Mouse (Mus musculus): Measurements from ENCODE around the gene Iqck. TPM values are rescaled to one million over a fixed set of nuclear protein-coding genes. Genes with fewer than 3 reads are reported as not detected.
A peak's percentile ranks its signal among the peaks of the same experiment; 100 is the strongest.

Iqck gene
- total and polyA plus RNA-seq, 2 experiments from 2014 or later, result 4.4 to 4.8 TPM

DNA sequence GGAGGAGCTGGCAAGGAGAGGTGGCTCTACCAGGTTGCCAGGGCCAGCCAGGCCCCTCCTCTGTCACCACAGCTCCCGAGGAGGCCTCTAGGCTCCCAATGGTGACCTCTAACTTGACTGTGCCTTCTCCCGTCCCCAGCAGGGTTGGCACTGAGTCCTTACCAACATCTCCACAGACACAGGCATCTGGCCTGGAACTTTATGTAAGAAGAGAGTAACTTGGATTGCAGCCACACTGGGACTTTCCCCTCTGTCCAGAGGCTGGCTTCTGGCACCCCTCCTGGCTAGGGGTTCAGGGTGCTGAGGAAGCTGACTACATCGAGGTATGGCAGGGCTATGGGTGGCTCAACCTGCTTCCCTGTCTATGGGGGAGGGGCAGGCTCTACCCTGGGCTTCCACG lies 125.8 kb downstream of the Iqck start:
- Histone ChIP-seq H3K4me2 (ENCODE audit: low read depth, low read length) (no peak overlapping the region), H3K9me3 (ENCODE audit: low read length) (no peaks in the 10 kb centered on the region), H3K27me3 (ENCODE audit: insufficient read depth, low read length) (no peaks in the 10 kb centered on the region), H3K4me3 (ENCODE audit: low read length) (no peak overlapping the region), H3K9ac (replicated peaks; ENCODE audit: low read length) (no peak overlapping the region), H3K27ac (no peak overlapping the region), H3K4me1 (ENCODE audit: insufficient read depth, low read length) (peaks cover 26% of the 10 kb centered on the region), H3K36me3 (ENCODE audit: insufficient read depth, low read length) (no peaks in the 10 kb centered on the region)
- peak; percentile 24; the same call in 1 of the 2 replicates for ATAC-seq
- DNase-seq (ENCODE audit: low spot score), result peak; percentile 64
- no peak for TF ChIP-seq CTCF (IDR thresholded peaks at IDR 0.05; ENCODE audit: low read depth)
- WGBS, result 50% methylated on average over 4 of the region's 4 CpGs

DNA sequence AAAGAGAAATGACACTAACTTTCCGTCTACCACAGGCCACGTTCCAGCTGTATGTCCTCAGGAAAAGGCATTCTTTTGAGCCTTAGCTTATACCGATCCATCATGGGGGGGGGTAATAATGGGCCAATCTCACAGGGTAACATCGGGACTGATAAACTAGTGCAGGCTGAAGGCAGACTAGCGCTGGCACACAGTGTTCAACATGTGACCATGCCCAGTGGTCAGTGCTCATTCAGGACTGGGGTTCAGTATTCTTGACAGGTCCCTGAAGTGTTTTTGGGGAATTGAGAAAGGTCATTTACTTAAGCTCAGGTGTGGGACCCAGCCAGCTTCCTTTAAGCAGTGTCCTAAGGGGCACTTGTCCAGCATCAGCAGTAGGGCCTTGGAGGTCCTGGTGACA lies 126.3 kb downstream of the Iqck start:
- TF ChIP-seq CTCF (IDR thresholded peaks at IDR 0.05; ENCODE audit: low read depth), result no peak
- Histone ChIP-seq H3K9ac (replicated peaks; ENCODE audit: low read length) (no peak overlapping the region), H3K36me3 (ENCODE audit: insufficient read depth, low read length) (no peaks in the 10 kb centered on the region), H3K4me2 (ENCODE audit: low read depth, low read length) (no peak overlapping the region), H3K4me1 (ENCODE audit: insufficient read depth, low read length) (peaks cover 21% of the 10 kb centered on the region), H3K4me3 (ENCODE audit: low read length) (no peak overlapping the region), H3K9me3 (ENCODE audit: low read length) (no peaks in the 10 kb centered on the region), H3K27me3 (ENCODE audit: insufficient read depth, low read length) (no peaks in the 10 kb centered on the region), H3K27ac (no peak overlapping the region)
- WGBS, result 77% methylated on average over 5 of the region's 5 CpGs
- DNase-seq (ENCODE audit: low spot score) (no peak), ATAC-seq (no peak)

DNA sequence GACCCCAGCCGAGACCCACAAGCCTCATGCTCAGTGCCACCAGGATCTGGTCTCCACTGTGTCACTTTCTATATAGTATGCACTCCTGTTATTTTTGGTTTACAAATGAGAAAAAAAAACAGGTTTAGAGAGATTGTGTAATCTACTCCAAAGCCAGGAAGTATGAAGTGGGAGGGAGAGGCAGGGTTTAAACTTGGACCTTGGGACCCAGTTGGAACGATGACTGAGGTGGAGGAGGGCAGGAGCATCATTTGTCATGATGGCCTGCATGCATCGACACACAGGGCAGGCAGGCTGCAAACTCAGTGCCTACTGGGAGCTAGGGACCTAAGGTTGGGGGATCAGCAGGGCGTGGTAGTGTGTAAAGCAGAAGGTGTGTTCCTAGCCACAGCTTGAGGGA lies 127.0 kb downstream of the Iqck start:
- H3K4me3 ChIP-seq (ENCODE audit: low read length), result no peak overlapping the region
- H3K27ac ChIP-seq, result no peak overlapping the region
- H3K27me3 ChIP-seq (ENCODE audit: insufficient read depth, low read length), result no peaks in the 10 kb centered on the region
- ATAC-seq (no peak), DNase-seq (ENCODE audit: low spot score) (no peak)
- H3K4me2 ChIP-seq (ENCODE audit: low read depth, low read length), result no peak overlapping the region
- 83% methylated on average over 4 of the region's 4 CpGs for WGBS
- no peak overlapping the region for H3K9ac ChIP-seq (replicated peaks; ENCODE audit: low read length)
- no peaks in the 10 kb centered on the region for H3K9me3 ChIP-seq (ENCODE audit: low read length)
- TF ChIP-seq CTCF (IDR thresholded peaks at IDR 0.05; ENCODE audit: low read depth), result no peak
- H3K36me3 ChIP-seq (ENCODE audit: insufficient read depth, low read length), result no peaks in the 10 kb centered on the region
- peaks cover 14% of the 10 kb centered on the region for H3K4me1 ChIP-seq (ENCODE audit: insufficient read depth, low read length)

DNA sequence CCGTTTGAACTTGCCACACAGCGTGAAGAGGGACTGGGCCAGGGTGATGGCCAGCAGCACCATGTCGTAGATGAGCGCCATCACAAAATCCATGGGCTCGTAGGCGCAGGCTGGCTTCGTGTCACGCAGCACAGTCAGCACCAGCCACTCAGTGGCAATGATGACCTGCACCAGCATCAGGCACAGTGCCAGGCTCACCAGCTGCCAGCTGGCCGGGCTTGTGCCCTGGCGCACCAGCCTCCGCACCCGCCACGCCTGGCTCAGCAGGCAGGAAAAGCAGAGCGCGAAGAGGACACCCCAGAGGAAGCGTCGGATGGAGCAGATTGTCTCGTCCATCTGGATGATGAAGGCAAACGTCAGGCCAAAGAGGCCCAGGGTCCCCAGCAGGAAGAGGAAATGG lies 128.4 kb downstream of the Iqck start:
- ATAC-seq, result peak; percentile 71
- no peak for TF ChIP-seq CTCF (IDR thresholded peaks at IDR 0.05; ENCODE audit: low read depth)
- Histone ChIP-seq H3K4me3 (ENCODE audit: low read length) (no peak overlapping the region), H3K4me2 (ENCODE audit: low read depth, low read length) (0 out of 2 replicates have a peak overlapping the region, but pooled peaks have one; percentile 7), H3K4me1 (ENCODE audit: insufficient read depth, low read length) (peaks cover 13% of the 10 kb centered on the region), H3K9ac (replicated peaks; ENCODE audit: low read length) (no peak overlapping the region), H3K36me3 (ENCODE audit: insufficient read depth, low read length) (no peaks in the 10 kb centered on the region), H3K27me3 (ENCODE audit: insufficient read depth, low read length) (no peaks in the 10 kb centered on the region), H3K27ac (no peak overlapping the region), H3K9me3 (ENCODE audit: low read length) (no peaks in the 10 kb centered on the region)
- 27% methylated on average over 19 of the region's 19 CpGs for WGBS
- peak; percentile 79 for DNase-seq (ENCODE audit: low spot score)

DNA sequence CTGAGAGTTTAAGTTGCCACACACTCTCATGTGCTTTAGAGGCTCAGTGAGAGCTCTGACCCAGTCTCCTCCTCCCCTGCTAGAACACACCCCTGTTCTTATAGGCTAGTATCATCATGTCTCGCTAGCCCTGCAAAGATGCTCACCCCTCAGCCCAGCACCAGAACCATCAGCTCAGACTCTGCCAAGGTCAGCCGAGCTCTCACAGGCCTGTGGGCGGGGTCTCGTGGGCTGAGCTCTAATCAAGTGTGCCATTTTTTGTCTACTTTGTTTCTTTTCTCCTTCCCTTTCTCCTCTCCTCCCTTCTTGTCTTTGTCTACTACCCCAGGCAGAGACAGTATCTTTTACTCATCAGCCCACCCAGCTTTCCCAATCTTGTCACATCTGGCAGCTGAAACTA lies 130.2 kb downstream of the Iqck start:
- DNase-seq (ENCODE audit: low spot score), result no peak
- Histone ChIP-seq H3K9me3 (ENCODE audit: low read length) (no peaks in the 10 kb centered on the region), H3K4me3 (ENCODE audit: low read length) (no peak overlapping the region), H3K9ac (replicated peaks; ENCODE audit: low read length) (no peak overlapping the region), H3K27me3 (ENCODE audit: insufficient read depth, low read length) (no peaks in the 10 kb centered on the region), H3K36me3 (ENCODE audit: insufficient read depth, low read length) (no peaks in the 10 kb centered on the region), H3K4me2 (ENCODE audit: low read depth, low read length) (no peak overlapping the region), H3K27ac (no peak overlapping the region), H3K4me1 (ENCODE audit: insufficient read depth, low read length) (peaks cover 18% of the 10 kb centered on the region)
- ATAC-seq, result no peak
- no peak for TF ChIP-seq CTCF (IDR thresholded peaks at IDR 0.05; ENCODE audit: low read depth)
- whole genome bisulfite sequencing, result 72% methylated on average over 4 of the region's 4 CpGs

DNA sequence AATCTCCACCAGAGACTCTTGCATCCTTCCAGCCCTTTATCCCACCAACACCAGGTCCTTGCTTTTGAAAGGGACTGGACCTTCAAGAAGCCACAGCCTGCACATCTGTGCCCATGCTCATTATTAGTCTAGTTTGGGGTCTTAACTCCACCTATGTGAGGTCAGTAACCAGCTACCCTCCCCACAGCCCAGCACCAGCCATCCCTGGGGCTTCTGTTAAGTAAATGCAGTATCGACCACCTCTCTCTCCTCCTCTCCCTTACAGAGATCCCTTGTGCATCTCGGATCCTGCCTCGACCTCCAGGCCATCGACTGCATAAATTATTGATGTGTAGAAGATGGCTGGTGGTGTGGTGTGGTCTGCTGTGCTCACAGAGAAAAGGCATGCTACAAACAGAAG lies 130.8 kb downstream of the Iqck start:
- no peak for ATAC-seq
- WGBS, result 74% methylated on average over 4 of the region's 4 CpGs
- no peak for TF ChIP-seq CTCF (IDR thresholded peaks at IDR 0.05; ENCODE audit: low read depth)

DNA sequence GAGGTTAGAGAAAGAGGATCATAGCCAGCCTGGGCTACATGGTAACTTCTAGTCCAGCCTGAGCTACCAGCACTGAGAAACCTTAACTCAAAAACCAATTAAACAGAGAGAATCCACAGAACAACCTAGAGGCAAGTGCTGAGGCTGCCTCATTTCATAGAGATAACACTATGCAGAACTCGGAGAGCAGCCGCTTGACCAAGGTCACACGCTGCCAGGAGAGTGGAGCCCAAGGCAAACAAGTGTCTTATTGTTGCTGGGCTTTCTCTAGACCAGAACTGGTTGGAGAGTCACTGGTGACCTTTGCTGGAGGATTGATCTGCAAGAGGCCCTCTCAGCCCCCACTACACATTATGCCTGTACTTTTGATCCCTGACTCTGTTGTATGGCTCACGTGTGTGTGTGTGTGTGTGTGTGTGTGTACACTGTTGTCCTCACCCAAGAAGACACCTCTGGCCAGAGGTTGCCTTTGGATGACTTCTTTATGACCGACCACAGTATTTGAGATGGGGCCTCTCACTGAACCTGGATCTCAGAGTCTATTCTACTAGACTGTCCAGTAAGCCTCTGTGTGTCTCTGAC lies 133.8 kb downstream of the Iqck start:
- no peaks in the 10 kb centered on the region for H3K36me3 ChIP-seq (ENCODE audit: insufficient read depth, low read length)
- DNase-seq (ENCODE audit: low spot score) (no peak), ATAC-seq (no peak)
- no peak overlapping the region for H3K4me3 ChIP-seq (ENCODE audit: low read length)
- H3K4me1 ChIP-seq (ENCODE audit: insufficient read depth, low read length), result peaks cover 36% of the 10 kb centered on the region
- no peak overlapping the region for H3K27ac ChIP-seq
- H3K9ac ChIP-seq (replicated peaks; ENCODE audit: low read length), result no peak overlapping the region
- H3K27me3 ChIP-seq (ENCODE audit: insufficient read depth, low read length), result no peaks in the 10 kb centered on the region
- no peaks in the 10 kb centered on the region for H3K9me3 ChIP-seq (ENCODE audit: low read length)
- H3K4me2 ChIP-seq (ENCODE audit: low read depth, low read length), result no peak overlapping the region
- WGBS, result 77% methylated on average over 5 of the region's 5 CpGs
- TF ChIP-seq CTCF (IDR thresholded peaks at IDR 0.05; ENCODE audit: low read depth), result no peak

More for the DNA sequence above, 130.8 kb downstream of the Iqck start:
- Histone ChIP-seq H3K36me3 (ENCODE audit: insufficient read depth, low read length) (no peaks in the 10 kb centered on the region), H3K4me2 (ENCODE audit: low read depth, low read length) (no peak overlapping the region), H3K4me3 (ENCODE audit: low read length) (no peak overlapping the region), H3K4me1 (ENCODE audit: insufficient read depth, low read length) (peaks cover 24% of the 10 kb centered on the region), H3K27ac (no peak overlapping the region), H3K27me3 (ENCODE audit: insufficient read depth, low read length) (no peaks in the 10 kb centered on the region), H3K9me3 (ENCODE audit: low read length) (no peaks in the 10 kb centered on the region), H3K9ac (replicated peaks; ENCODE audit: low read length) (no peak overlapping the region)
- no peak for DNase-seq (ENCODE audit: low spot score)
